Mouse (Mus musculus) myocyte (in vitro differentiated cells): ENCODE results near the gene Dnttip2. TPM values are rescaled to one million over a fixed set of nuclear protein-coding genes. Genes with fewer than 3 reads are reported as not detected.

Source experiments
- H3K27me3 ChIP-seq: one replicate; pipeline ENCODE4 v1.6.1; 2011; ENCODE audit not compliant: control insufficient read depth, insufficient read depth, insufficient read length
- H3K36me3 ChIP-seq: one replicate; pipeline ENCODE4 v1.6.1; 2011; ENCODE audit not compliant: control insufficient read depth, insufficient read depth
- H3K4me2 ChIP-seq: one replicate; pipeline ENCODE4 v1.6.1; 2011; ENCODE audit warnings: low read depth, control low read depth
- H3K4me3 ChIP-seq: one replicate; pipeline ENCODE4 v1.5.1; 2011; ENCODE audit warnings: mild to moderate bottlenecking, control low read depth, moderate library complexity
- H3K79me2 ChIP-seq: one replicate; pipeline ENCODE4 v1.6.1; 2011; ENCODE audit not compliant: control insufficient read depth, insufficient read depth
- H3ac ChIP-seq: one replicate; pipeline ENCODE4 v1.6.1; 2011; ENCODE audit not compliant: control insufficient read depth, insufficient read length
- CEBPB ChIP-seq: IDR thresholded peaks from 2 replicates; pipeline ENCODE4 v1.6.1; 2011; ENCODE audit warnings: mild to moderate bottlenecking, moderate library complexity; ENCODE audit not compliant: poor library complexity, insufficient read depth, severe bottlenecking
- E2F4 ChIP-seq: IDR thresholded peaks from one replicate; pipeline ENCODE4 v1.6.1; 2011; ENCODE audit warnings: mild to moderate bottlenecking, control low read depth, moderate library complexity; ENCODE audit not compliant: insufficient read depth
- MAX ChIP-seq: IDR thresholded peaks from one replicate; pipeline ENCODE4 v1.6.1; 2011; ENCODE audit warnings: low read depth, mild to moderate bottlenecking, control low read depth
- MYOD1 ChIP-seq, 3 experiments: IDR thresholded peaks; one replicate each; pipeline ENCODE4 v1.6.1; 2011; ENCODE audit warnings: control low read depth in 2 of 3, low read depth in 2 of 3, mild to moderate bottlenecking in 2 of 3, moderate library complexity in 1 of 3; ENCODE audit not compliant: insufficient read length in 2 of 3, control insufficient read depth in 1 of 3
- MYOG ChIP-seq, 3 experiments: IDR thresholded peaks; one replicate each; pipeline ENCODE4 v1.6.1; 2011; ENCODE audit warnings: control low read depth in 2 of 3, low read depth in 2 of 3, mild to moderate bottlenecking in 2 of 3; ENCODE audit not compliant: insufficient read length in 2 of 3, control insufficient read depth in 1 of 3, insufficient read depth in 1 of 3
- POLR2A ChIP-seq: IDR thresholded peaks from one replicate; pipeline ENCODE4 v1.6.1; 2011; ENCODE audit warnings: low read depth, mild to moderate bottlenecking, control low read depth, moderate library complexity; ENCODE audit not compliant: insufficient read length
- POLR2AphosphoS2 ChIP-seq: IDR thresholded peaks from one replicate; pipeline ENCODE4 v1.6.1; 2011; ENCODE audit warnings: low read depth, control low read depth; ENCODE audit not compliant: insufficient read length
- REST ChIP-seq: IDR thresholded peaks from one replicate; pipeline ENCODE4 v1.6.1; 2011; ENCODE audit warnings: mild to moderate bottlenecking, control low read depth, moderate library complexity; ENCODE audit not compliant: insufficient read depth, insufficient read length
- SRF ChIP-seq: IDR thresholded peaks from one replicate; pipeline ENCODE4 v1.6.1; 2011; ENCODE audit warnings: low read depth; ENCODE audit not compliant: control insufficient read depth, insufficient read length
- TCF12 ChIP-seq: IDR thresholded peaks from one replicate; pipeline ENCODE4 v1.6.1; 2011; ENCODE audit warnings: mild to moderate bottlenecking, control low read depth; ENCODE audit not compliant: poor library complexity, insufficient read depth, severe bottlenecking
- TCF3 ChIP-seq: IDR thresholded peaks from one replicate; pipeline ENCODE4 v1.6.1; 2011; ENCODE audit warnings: low read depth, control low read depth; ENCODE audit not compliant: insufficient read length
- USF1 ChIP-seq: IDR thresholded peaks from one replicate; pipeline ENCODE4 v1.6.1; 2011; ENCODE audit warnings: low read depth, mild to moderate bottlenecking, control low read depth, moderate library complexity
- polyA plus RNA-seq: library from polyadenylated mRNA; unstranded; fragments of >200 nt; fragmentation: generic; extraction: Trizol; gene quantifications from one replicate; pipeline ENCODE4 v1.2.1, GENCODE M21; 2012; ENCODE audit warnings: missing spikeins

Gene Dnttip2
- polyA plus RNA-seq, 1 experiment, result 18.5 TPM

DNA sequence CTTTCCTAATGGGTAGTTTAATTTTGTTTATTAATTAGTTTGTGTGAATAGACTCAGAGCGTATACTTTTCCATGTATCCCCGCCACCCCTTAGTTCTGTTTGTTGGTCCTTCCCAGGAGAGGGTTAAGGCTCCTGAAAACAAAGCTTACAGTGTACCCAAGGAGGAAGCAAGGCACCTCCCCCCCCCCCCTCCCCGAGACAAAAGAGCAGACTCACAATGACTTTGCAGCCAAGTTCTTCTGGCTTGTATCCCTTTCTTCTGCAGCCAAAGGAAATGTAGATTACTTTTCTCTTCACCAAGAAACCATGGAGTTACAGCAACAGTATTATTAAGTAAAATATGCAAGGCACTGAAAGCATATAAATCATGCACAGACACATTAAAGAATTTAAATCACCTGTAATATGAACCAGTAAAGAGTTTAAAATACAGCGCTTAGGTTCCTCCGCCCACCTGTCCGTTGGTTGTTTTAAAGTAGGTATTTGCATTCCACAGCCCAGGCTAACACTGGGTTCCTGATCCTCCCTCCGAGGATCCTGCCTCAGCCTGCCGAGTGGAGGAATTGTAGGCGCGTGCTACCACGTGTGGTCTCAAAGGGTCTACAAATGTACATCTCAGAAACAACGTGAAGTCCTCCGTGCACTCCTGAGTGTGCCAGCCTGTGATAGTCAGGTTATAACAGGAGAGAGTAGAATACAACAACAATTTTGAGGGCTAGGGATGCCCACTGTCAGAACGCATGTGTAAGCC, 30.6 kb upstream of the Dnttip2 start:
- Histone ChIP-seq H3K27me3 (peaks cover 9% of the 10 kb centered on the region), H3ac (no peak overlapping the region), H3K4me2 (no peak overlapping the region), H3K79me2 (peaks cover 21% of the 10 kb centered on the region), H3K36me3 (no peaks in the 10 kb centered on the region), H3K4me3 (no peak overlapping the region)
- no peak for TF ChIP-seq CEBPB
- TF ChIP-seq MYOG (IDR thresholded peaks at IDR 0.05; ENCODE audit: control insufficient read depth in 1 of 3, insufficient read depth in 1 of 3, insufficient read length in 2 of 3, low read depth in 2 of 3), result no peak
- TF ChIP-seq MAX, result no peak
- no peak for TF ChIP-seq TCF3
- no peak for TF ChIP-seq TCF12
- no peak for TF ChIP-seq E2F4
- TF ChIP-seq POLR2AphosphoS2, result no peak

DNA sequence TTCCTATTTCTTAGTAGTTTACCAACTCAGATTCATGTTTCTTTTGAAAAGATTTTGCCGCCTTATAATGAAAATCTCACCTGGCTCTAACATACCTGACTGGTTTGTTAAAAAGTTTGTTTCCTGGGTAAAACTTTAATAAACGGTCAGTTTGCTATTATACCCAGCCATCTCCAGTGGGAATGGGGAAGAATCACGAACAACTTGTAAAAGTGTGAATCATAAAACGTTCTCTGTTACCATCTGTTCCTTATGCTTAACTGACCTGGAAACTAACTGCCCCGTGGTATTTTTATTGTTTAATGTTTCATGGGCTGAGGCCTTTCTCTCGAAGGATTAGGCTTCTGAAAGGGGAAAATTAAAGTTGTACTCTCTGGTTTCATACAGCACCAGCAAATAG, 29.4 kb upstream of the Dnttip2 start:
- Histone ChIP-seq H3K36me3 (no peaks in the 10 kb centered on the region), H3ac (no peak overlapping the region), H3K4me3 (peak overlapping the region; percentile 37), H3K79me2 (peaks cover 32% of the 10 kb centered on the region), H3K27me3 (peaks cover 9% of the 10 kb centered on the region), H3K4me2 (peak overlapping the region; percentile 71)
- TF ChIP-seq POLR2AphosphoS2 (no peak), POLR2A (no peak), E2F4 (no peak), USF1 (no peak), MYOD1 (IDR thresholded peaks at IDR 0.05; ENCODE audit: control insufficient read depth in 1 of 3, insufficient read length in 2 of 3, low read depth in 2 of 3) (no peak), TCF3 (no peak)

DNA sequence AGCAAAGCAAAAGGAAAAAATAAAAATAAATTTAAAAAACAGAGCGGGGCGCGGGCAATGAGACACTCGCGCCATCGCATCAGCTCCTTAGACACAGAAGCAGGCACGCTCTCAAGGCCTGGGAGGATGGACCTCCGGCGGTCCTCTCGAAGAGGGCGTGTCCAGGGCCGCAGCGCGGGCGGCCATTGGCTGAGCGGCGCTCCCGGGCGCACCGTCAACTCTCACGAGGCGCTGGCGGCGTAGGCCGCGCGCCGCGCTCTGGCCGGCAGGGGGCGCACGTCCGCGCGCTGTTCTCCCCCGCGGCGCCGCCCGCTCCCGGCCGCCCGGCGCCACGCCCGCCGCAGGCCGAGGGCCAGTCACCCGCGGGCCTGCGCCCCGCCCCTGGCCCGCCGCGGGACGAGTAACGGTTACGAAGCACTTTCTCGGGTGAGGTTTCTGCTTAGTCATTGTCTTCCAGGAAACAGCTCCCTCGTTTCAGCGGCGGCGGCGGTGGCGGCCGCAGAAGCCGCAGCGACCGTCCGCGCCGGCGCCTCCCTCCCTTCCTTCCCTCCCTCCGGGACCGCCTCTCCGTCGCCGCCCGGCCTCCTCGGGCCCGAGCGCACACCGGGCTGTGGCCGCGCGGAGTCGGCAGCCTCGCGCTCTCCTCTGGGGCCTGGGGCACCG, 28.8 kb upstream of the Dnttip2 start, which contains the start of gene Gclm:
Gene Gclm, plus strand, starts transcription at position 343 of the 663 bp plus-strand sequence.
- H3K4me2 ChIP-seq, result peak within 1 kb of the TSS; percentile 75
- peaks cover 4% of the 10 kb centered on the region for H3K27me3 ChIP-seq
- H3K36me3 ChIP-seq, result no peaks in the 10 kb centered on the region
- peak within 1 kb of the TSS; percentile 37 for H3K4me3 ChIP-seq
- TF ChIP-seq CEBPB, result no peak
- peak; percentile 82 for TF ChIP-seq POLR2A
- peak in 1 of 3 experiments; percentile 20 for TF ChIP-seq MYOD1 (IDR thresholded peaks at IDR 0.05; ENCODE audit: control insufficient read depth in 1 of 3, insufficient read length in 2 of 3, low read depth in 2 of 3)
- no peak for TF ChIP-seq SRF
- TF ChIP-seq MYOG (IDR thresholded peaks at IDR 0.05; ENCODE audit: control insufficient read depth in 1 of 3, insufficient read depth in 1 of 3, insufficient read length in 2 of 3, low read depth in 2 of 3), result peak in 1 of 3 experiments; percentile 5
- no peak for TF ChIP-seq REST
- no peak for TF ChIP-seq TCF12
- TF ChIP-seq POLR2AphosphoS2, result peak; percentile 92
- peaks cover 38% of the 10 kb centered on the region for H3K79me2 ChIP-seq
- peak within 1 kb of the TSS; percentile 92 for H3ac ChIP-seq

DNA sequence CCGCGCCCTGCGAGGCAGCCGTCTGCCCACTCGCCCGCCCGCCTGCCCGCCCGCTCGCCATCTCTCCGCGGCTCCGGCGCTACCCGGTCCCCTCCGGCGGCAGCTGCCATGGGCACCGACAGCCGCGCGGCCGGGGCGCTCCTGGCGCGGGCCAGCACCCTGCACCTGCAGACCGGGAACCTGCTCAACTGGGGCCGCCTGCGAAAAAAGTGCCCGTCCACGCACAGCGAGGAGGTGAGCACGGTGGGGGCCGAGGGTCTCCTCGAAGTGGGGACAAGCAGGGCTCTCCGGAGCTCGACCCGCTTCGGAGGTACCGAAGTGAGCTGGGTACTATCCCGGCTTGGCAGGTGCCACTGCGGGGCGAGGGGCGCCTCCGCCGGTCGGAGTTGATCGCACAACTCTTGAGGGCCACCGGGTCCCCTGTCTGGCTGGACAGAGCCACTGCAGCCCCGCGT, 28.3 kb upstream of the Dnttip2 start:
- H3K4me2 ChIP-seq, result peak overlapping the region; percentile 75
- no peaks in the 10 kb centered on the region for H3K36me3 ChIP-seq
- H3K27me3 ChIP-seq, result no peaks in the 10 kb centered on the region
- TF ChIP-seq REST (no peak), MYOG (IDR thresholded peaks at IDR 0.05; ENCODE audit: control insufficient read depth in 1 of 3, insufficient read depth in 1 of 3, insufficient read length in 2 of 3, low read depth in 2 of 3) (peak in 1 of 3 experiments; percentile 29), MYOD1 (IDR thresholded peaks at IDR 0.05; ENCODE audit: control insufficient read depth in 1 of 3, insufficient read length in 2 of 3, low read depth in 2 of 3) (peak in 1 of 3 experiments; percentile 22)
- H3K4me3 ChIP-seq, result peak overlapping the region; percentile 37
- peak overlapping the region; percentile 92 for H3ac ChIP-seq
- H3K79me2 ChIP-seq, result peaks cover 42% of the 10 kb centered on the region

DNA sequence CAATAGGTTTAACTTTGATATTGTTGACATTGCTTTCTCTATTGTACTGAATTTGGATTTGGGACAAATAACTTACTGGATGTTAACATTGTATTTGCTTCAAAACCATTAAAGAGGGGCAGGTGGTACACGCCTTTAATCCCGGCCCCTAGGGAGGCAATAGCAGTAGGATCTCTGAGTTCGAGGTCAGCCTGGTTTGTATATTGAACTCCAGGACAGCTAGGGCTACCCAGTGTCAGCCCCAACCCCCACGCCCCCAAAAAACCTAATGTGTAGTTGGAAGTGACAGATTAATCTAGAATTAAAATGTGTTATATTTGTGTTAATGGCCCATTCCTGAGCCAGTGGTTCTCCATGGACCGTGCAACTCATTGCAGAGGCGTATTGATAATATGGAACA, 27.8 kb upstream of the Dnttip2 start:
- Histone ChIP-seq H3K79me2 (peaks cover 46% of the 10 kb centered on the region), H3K27me3 (no peaks in the 10 kb centered on the region), H3K4me3 (peak overlapping the region; percentile 37), H3ac (peak overlapping the region; percentile 92), H3K36me3 (no peaks in the 10 kb centered on the region), H3K4me2 (peak overlapping the region; percentile 75)
- TF ChIP-seq POLR2A (no peak), MYOG (IDR thresholded peaks at IDR 0.05; ENCODE audit: control insufficient read depth in 1 of 3, insufficient read depth in 1 of 3, insufficient read length in 2 of 3, low read depth in 2 of 3) (no peak), USF1 (no peak), MAX (no peak), SRF (no peak), REST (no peak), CEBPB (no peak), TCF3 (no peak), MYOD1 (IDR thresholded peaks at IDR 0.05; ENCODE audit: control insufficient read depth in 1 of 3, insufficient read length in 2 of 3, low read depth in 2 of 3) (no peak)
